Mouse (Mus musculus) megakaryocyte, embryonic 14.5 days (primary cell): ENCODE measurements around the gene Cntln. TPM values are rescaled to one million over a fixed set of nuclear protein-coding genes. Genes with fewer than 3 reads are reported as not detected.

Source experiments
- H3K27me3 ChIP-seq: replicated peaks from 2 replicates; pipeline ENCODE3; 2012; ENCODE audit warnings: inconsistent platforms
- H3K36me3 ChIP-seq: replicated peaks from 2 replicates; pipeline ENCODE3; 2012; ENCODE audit warnings: low read length, inconsistent platforms, mixed read lengths
- H3K4me1 ChIP-seq: 2 replicates; pipeline ENCODE4 v1.6.1; 2012; ENCODE audit warnings: inconsistent platforms
- H3K4me3 ChIP-seq: replicated peaks from 2 replicates; pipeline ENCODE3; 2012; ENCODE audit warnings: moderate library complexity, mild to moderate bottlenecking, inconsistent platforms
- H3K9me3 ChIP-seq: 2 replicates; pipeline ENCODE4 v1.6.1; 2012; ENCODE audit warnings: inconsistent platforms
- FLI1 ChIP-seq: IDR thresholded peaks from 2 replicates; pipeline ENCODE4 v1.6.1; 2012; ENCODE audit warnings: low read length, inconsistent platforms, mixed read lengths
- GATA1 ChIP-seq: IDR thresholded peaks from 3 replicates; pipeline ENCODE4 v1.6.1; 2012; ENCODE audit warnings: mixed read lengths, low read length, inconsistent platforms, borderline replicate concordance
- polyA plus RNA-seq: library from polyadenylated mRNA; stranded (reverse); fragments of >175 nt; gene quantifications from 2 replicates; pipeline ENCODE4 v1.2.3, GENCODE M21; 2012; ENCODE audit warnings: low replicate concordance; ENCODE audit not compliant: insufficient read depth

The Cntln gene
- polyA plus RNA-seq = 0.84 TPM in 1 of 2 replicates, not detected in the other

DNA sequence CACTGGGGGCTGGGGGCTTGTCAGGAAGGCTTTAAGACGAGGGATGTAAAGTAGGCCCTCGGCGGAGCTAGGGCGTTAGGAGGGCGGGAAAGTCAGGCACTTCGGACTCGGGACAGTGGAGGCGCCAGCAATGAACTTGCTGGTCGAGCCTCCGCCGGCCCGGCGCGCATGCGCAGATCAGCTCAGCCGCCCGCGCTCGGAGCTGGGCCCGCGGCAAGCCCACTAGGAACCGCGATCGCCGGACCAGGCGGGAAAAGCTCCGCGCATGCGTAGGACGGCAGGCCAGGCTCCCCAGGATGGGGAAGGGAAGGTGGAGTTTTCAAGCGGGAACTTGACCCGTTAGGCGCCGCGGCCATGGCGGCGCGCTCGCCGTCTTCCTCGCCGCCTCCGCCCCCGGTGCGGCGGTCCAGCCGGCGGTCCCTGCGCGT lies at the start of gene Cntln:
Cntln (plus strand) TSS at position 199 of the 428 bp plus-strand sequence.
- Histone ChIP-seq H3K9me3 (no peaks in the 10 kb centered on the region), H3K4me1 (peaks cover 23% of the 10 kb centered on the region), H3K27me3 (no peaks in the 10 kb centered on the region), H3K4me3 (peak within 1 kb of the TSS; percentile 96), H3K36me3 (peaks cover 6% of the 10 kb centered on the region)
- TF ChIP-seq FLI1 (no peak; the same call in 1 of the 2 replicates), GATA1 (no peak)

DNA sequence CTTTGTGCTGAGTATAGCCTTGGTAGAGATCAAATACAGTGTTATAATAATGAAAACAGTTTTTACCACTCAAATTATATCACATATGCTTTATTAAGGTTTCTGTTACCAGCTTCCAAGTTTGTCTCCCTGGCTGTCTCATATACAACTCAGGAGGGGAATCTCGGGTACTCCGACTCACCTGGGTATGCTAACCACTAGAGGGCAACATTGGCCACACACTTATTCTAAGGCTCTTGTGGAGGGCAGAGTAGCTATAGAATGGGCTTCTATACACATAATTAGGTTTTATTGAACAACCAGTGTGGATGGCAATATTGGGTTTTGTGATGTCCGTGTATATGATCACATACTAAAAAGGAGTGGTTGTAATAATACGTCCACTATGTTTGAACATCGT lies 47.1 kb upstream of the Cntln start:
- no peaks in the 10 kb centered on the region for H3K9me3 ChIP-seq
- H3K4me1 ChIP-seq = no peaks in the 10 kb centered on the region

DNA sequence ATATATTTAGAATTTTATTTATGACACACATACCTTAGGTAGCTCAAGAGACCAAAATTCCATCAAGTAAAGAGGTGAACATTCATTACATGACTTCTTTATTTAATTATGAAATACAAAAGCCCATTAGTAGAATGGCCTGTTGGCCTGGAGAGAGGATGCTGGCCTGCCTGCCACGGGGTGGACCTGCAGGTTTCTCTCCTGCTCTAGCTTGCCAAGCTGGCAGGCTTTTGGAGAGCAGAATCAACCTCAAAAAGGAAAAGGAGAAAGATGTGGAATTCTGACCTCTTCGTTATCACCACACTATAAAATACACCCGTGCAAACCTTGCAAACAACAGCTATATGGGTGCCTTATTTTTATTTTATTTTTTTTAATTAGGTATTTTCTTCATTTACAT lies 45.6 kb upstream of the Cntln start:
- H3K4me3 ChIP-seq = no peak overlapping the region
- no peaks in the 10 kb centered on the region for H3K36me3 ChIP-seq
- TF ChIP-seq GATA1 = no peak
- no peak for TF ChIP-seq FLI1
- no peaks in the 10 kb centered on the region for H3K27me3 ChIP-seq
- H3K4me1 ChIP-seq = no peaks in the 10 kb centered on the region
- no peaks in the 10 kb centered on the region for H3K9me3 ChIP-seq

More for the DNA sequence above, 47.1 kb upstream of the Cntln start:
- TF ChIP-seq GATA1 (no peak), FLI1 (no peak)
- H3K27me3 ChIP-seq = no peaks in the 10 kb centered on the region
- no peak overlapping the region for H3K4me3 ChIP-seq
- no peaks in the 10 kb centered on the region for H3K36me3 ChIP-seq

DNA sequence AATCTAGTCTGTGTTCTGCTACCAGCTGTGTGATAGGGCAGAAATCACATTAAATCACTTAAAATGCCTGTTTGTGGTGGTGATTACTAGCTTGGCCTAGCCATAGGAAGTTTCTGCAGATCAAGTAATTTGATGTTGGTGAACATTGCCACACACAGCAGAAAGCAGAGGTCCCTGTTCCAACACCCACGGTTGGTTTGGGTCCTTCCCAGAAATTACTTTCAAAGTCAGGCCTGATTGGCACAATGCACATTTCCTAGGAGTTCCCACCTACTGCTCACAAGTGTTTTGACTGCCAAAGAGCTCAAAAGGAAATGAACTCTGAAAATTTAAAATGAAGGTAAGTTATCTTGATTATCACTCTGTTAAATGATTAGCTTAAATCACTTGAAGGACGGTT lies 44.6 kb upstream of the Cntln start:
- H3K9me3 ChIP-seq = peaks cover 2% of the 10 kb centered on the region; the same call in 1 of the 2 replicates
- TF ChIP-seq GATA1 = no peak
- TF ChIP-seq FLI1 = no peak
- no peaks in the 10 kb centered on the region for H3K4me1 ChIP-seq
- H3K27me3 ChIP-seq = no peaks in the 10 kb centered on the region
- no peak overlapping the region for H3K4me3 ChIP-seq
- no peaks in the 10 kb centered on the region for H3K36me3 ChIP-seq

DNA sequence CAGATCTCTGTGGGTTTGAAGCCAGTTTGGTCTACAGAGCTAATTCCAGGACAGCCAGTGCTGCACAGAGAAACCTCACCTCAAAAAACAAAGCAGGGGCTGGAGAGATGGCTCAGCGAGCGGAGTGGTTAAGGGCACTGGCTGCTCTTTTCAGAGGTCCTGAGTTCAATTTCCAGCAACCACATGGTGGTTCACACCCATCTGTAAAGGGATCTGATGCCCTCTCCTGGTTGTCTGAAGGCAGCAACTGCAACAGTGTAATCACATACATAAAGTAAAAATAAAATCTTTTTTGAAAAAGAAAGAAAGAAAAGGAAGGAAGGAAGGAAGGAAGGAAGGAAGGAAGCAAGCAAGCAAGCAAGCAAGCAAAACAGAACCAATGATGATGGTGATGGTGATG lies 26.5 kb upstream of the Cntln start:
- Histone ChIP-seq H3K36me3 (no peaks in the 10 kb centered on the region), H3K4me3 (no peak overlapping the region), H3K9me3 (no peaks in the 10 kb centered on the region), H3K27me3 (no peaks in the 10 kb centered on the region), H3K4me1 (no peaks in the 10 kb centered on the region)
- TF ChIP-seq FLI1 (no peak), GATA1 (no peak)

DNA sequence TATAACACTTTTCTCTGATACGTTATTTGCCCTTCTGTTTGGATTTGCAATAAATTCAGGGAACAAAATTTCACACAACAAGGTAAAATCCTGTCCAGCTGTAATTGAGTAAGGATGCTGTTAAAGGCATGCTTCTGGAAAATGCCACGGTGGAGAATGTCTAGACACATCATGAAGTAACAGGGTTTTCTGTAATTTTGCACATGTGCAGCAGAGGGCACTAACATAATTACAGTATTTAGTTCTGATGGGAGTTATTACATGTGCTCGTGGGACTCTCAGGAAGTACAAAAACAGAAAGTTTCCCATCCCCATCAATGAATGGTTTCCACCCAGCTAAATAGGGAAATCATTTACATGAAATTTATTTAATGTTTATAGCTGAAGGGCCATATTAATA lies 7.8 kb upstream of the Cntln start:
- no peaks in the 10 kb centered on the region for H3K36me3 ChIP-seq
- H3K4me3 ChIP-seq = no peak overlapping the region
- TF ChIP-seq FLI1 (no peak), GATA1 (no peak)
- 0 out of 2 replicates have a peak, but pooled peaks cover under 1% of the 10 kb centered on the region for H3K9me3 ChIP-seq
- no peaks in the 10 kb centered on the region for H3K27me3 ChIP-seq
- peaks cover 8% of the 10 kb centered on the region; the same call in 1 of the 2 replicates for H3K4me1 ChIP-seq

DNA sequence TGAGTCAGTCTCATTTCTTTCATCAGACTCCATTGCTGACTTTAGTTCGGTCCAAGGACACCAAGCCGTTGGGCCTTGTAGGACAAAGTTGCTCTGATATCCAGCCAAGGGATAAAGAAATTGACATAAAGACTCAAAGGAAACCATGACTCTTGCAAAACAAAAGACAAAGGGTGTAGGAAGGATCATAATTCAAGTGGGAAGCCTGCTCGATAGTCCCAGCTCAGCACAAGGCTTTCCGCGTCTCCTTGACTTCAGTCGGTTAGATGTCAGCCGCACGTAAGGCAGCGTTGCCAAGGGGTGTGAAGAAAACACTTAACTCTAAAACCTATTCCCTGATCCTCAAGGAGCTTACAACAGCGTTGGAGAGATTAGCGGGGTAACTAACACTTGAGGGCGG lies 463 bp upstream of the Cntln start:
- TF ChIP-seq GATA1 = no peak
- no peak for TF ChIP-seq FLI1
- H3K36me3 ChIP-seq = peaks cover 4% of the 10 kb centered on the region
- H3K27me3 ChIP-seq = no peaks in the 10 kb centered on the region
- peak overlapping the region; percentile 96 for H3K4me3 ChIP-seq
- peaks cover 19% of the 10 kb centered on the region for H3K4me1 ChIP-seq
- no peaks in the 10 kb centered on the region for H3K9me3 ChIP-seq

DNA sequence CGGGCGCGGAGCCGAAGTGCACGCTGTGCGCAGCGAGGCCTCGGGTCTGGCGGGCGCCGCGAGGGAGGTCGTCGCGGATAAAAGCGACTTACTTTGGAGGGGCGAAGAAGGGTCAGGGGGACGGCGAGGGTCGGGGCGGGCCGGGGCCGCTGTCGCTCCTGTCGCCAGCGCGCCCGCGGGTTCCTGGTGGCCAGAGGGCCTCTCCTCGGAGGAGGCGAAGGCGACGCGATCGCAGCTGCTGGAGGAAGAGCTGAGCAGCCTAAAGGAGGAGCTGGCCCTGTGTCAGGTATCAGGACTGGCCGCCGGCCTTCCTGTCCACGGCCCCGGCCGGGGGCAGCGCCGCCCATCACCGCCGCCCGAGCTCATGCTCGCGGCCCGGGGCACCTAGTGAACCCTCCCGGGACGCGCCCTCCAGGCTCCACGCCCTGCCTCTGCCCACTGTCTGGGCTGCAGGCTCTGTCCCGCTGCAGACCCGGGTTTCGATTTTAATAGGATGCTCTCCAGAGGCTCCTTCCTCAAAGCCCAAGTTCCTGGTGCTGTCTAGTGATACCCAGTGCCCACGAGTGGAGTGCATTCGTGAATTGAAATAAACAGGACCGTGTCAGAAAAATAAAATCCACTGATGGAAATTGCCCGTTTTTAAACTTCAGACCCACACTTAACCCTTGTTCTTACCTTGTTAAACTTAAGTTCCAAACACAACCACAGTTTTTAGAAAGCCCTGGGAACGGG lies 596 bp downstream of the Cntln start:
- Histone ChIP-seq H3K36me3 (peaks cover 6% of the 10 kb centered on the region), H3K27me3 (no peaks in the 10 kb centered on the region), H3K9me3 (no peaks in the 10 kb centered on the region), H3K4me1 (peaks cover 24% of the 10 kb centered on the region), H3K4me3 (peak overlapping the region; percentile 96)
- TF ChIP-seq GATA1 (no peak), FLI1 (no peak)

DNA sequence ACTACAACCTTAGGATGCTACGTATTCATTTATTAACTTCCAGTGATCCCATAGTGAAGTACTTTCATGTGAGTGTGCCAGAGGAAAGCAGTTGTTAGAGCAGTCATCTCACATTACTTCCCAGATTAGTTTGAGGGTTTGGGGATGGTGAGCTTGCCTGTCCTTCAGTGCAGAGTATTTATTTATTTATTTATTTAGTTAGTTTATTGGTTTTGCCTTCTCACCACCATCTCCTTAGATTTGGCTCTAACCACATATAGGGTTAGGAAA lies 1.1 kb downstream of the Cntln start:
- no peaks in the 10 kb centered on the region for H3K9me3 ChIP-seq
- TF ChIP-seq GATA1 (no peak), FLI1 (no peak)
- H3K27me3 ChIP-seq = no peaks in the 10 kb centered on the region
- peak overlapping the region; percentile 96 for H3K4me3 ChIP-seq
- H3K36me3 ChIP-seq = peaks cover 7% of the 10 kb centered on the region
- peaks cover 24% of the 10 kb centered on the region for H3K4me1 ChIP-seq

DNA sequence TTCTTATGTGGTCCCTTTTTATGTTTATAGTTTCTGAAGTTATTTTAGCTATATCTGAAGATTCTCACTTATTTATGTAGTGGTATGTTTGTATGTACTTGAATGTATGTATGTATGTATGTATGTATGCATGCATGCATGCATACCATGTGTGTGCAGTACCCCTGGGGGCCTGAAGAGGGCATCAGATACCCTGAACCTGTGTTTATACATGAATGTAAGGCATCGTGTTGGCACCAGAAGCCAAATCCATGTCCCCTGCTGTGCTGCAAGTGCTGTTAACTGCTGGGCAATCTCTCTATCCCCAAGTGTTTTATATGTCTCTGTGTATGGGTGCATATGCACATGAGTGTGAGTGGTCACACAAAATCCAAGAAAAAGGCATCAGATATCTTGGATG lies 34.3 kb downstream of the Cntln start:
- Histone ChIP-seq H3K9me3 (peaks cover 3% of the 10 kb centered on the region; the same call in 1 of the 2 replicates), H3K4me1 (no peaks in the 10 kb centered on the region), H3K27me3 (no peaks in the 10 kb centered on the region), H3K36me3 (peaks cover 24% of the 10 kb centered on the region), H3K4me3 (no peak overlapping the region)
- TF ChIP-seq FLI1 (no peak), GATA1 (no peak)
